Mouse (Mus musculus) neural tube, embryonic 14.5 days (tissue): ENCODE measurements at regions not wholly inside any gene's neighbourhood (a gene's known extent, or its start where the extent isn't known, plus 50 kb on each side); places are given as distances from the start of the nearest gene placed in this dataset.
A peak's percentile ranks its signal among the peaks of the same experiment; 100 is the strongest.

Experiments
- ATAC-seq: fragments of 200-750 bp; cut with Nextera tagmentation; 2 replicates; pipeline ENCODE4 v1.8.0; 2017; ENCODE audit warnings: low read depth, mild to moderate bottlenecking, moderate TSS enrichment, moderate library complexity
- H3K27ac ChIP-seq: fragments of 300-500 bp; sonication (generic); 2 replicates; pipeline ENCODE4 v1.5.1; 2014; ENCODE audit warnings: low read depth, mild to moderate bottlenecking, control low read depth, low read length, moderate library complexity, mixed read lengths
- H3K27me3 ChIP-seq: fragments of 300-500 bp; sonication (generic); 2 replicates; pipeline ENCODE4 v1.6.1; 2014; ENCODE audit warnings: low read length; ENCODE audit not compliant: control insufficient read depth, insufficient read depth
- H3K36me3 ChIP-seq: fragments of 300-500 bp; sonication (generic); 2 replicates; pipeline ENCODE4 v1.6.1; 2014; ENCODE audit warnings: low read length, mixed read lengths; ENCODE audit not compliant: control insufficient read depth, insufficient read depth
- H3K4me1 ChIP-seq: fragments of 300-500 bp; sonication (generic); 2 replicates; pipeline ENCODE4 v1.6.1; 2014; ENCODE audit warnings: low read length; ENCODE audit not compliant: control insufficient read depth, insufficient read depth
- H3K4me2 ChIP-seq: fragments of 300-500 bp; sonication (generic); 2 replicates; pipeline ENCODE4 v1.6.1; 2014; ENCODE audit warnings: mild to moderate bottlenecking, low read depth, low read length, control low read depth
- H3K4me3 ChIP-seq: fragments of 300-500 bp; sonication (generic); 2 replicates; pipeline ENCODE4 v1.5.1; 2014; ENCODE audit warnings: low read depth, low read length, control low read depth, mixed read lengths
- H3K9ac ChIP-seq: fragments of 300-500 bp; sonication (generic); replicated peaks from 2 replicates; pipeline ENCODE4 v1.6.1; 2014; ENCODE audit warnings: low read depth, mild to moderate bottlenecking, control low read depth, low read length, mixed read lengths
- H3K9me3 ChIP-seq: fragments of 300-500 bp; sonication (generic); 2 replicates; pipeline ENCODE4 v1.6.1; 2016; ENCODE audit warnings: low read length; ENCODE audit not compliant: control insufficient read depth
- WGBS: fragments of 180-500 bp; shearing (Covaris S2); extraction: QIAGEN DNeasy Blood & Tissue Kit; methylation state at CpG from one replicate; pipeline ENCODE4 v1.1.7; 2014; 5-methylcytosine and 5-hydroxymethylcytosine counted together

DNA sequence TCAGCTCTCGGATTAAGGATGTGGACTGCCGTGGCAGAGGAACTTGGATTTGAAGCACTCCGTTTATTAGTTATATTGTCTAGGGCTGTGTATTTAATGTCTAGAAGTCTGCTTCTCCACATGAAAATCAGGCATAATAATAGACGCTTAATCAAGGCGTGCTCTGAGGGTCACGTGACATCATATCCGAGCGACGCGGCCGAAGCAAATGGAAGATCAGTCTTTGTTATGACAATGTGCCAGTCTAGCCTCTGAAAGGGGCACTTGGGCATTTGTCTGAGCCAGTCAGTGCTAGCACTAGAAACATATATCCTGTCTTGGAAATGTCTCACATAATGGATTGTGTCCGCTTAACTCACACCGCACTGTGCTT, 70.5 kb upstream of the Caprin1 start:
- Histone ChIP-seq H3K4me2 (no peak overlapping the region), H3K9me3 (no peaks in the 10 kb centered on the region), H3K27me3 (no peaks in the 10 kb centered on the region), H3K36me3 (no peaks in the 10 kb centered on the region), H3K4me1 (no peaks in the 10 kb centered on the region), H3K9ac (no peak overlapping the region), H3K4me3 (no peak overlapping the region), H3K27ac (no peak overlapping the region)
- 91% methylated on average over 13 of the region's 13 CpGs for WGBS
- ATAC-seq: no peak

DNA sequence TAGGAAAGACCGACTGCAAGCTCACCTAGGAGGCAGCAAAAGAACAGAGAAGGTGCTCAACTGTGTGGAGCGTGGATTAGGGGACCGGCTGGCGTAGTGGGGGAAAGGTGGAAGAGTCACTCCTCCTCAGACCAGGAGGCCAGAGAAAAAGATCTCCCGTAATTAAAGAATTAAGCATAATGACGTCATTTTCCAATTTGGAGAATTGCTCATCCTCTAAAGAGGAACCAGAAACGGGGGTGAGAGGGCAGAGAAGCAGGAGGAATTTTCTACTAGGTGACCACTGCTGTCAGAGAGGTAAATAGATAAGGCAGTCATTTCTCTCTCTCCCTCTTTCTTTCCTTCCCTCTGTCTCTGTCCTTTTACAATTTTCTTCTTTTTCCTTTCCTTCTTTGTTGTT, 71.2 kb upstream of the Caprin1 start:
- Histone ChIP-seq H3K36me3 (no peaks in the 10 kb centered on the region), H3K27me3 (no peaks in the 10 kb centered on the region), H3K4me1 (no peaks in the 10 kb centered on the region), H3K9me3 (no peaks in the 10 kb centered on the region), H3K27ac (no peak overlapping the region), H3K4me3 (no peak overlapping the region), H3K4me2 (no peak overlapping the region), H3K9ac (no peak overlapping the region)
- 69% methylated on average over 7 of the region's 7 CpGs for WGBS
- ATAC-seq: no peak

DNA sequence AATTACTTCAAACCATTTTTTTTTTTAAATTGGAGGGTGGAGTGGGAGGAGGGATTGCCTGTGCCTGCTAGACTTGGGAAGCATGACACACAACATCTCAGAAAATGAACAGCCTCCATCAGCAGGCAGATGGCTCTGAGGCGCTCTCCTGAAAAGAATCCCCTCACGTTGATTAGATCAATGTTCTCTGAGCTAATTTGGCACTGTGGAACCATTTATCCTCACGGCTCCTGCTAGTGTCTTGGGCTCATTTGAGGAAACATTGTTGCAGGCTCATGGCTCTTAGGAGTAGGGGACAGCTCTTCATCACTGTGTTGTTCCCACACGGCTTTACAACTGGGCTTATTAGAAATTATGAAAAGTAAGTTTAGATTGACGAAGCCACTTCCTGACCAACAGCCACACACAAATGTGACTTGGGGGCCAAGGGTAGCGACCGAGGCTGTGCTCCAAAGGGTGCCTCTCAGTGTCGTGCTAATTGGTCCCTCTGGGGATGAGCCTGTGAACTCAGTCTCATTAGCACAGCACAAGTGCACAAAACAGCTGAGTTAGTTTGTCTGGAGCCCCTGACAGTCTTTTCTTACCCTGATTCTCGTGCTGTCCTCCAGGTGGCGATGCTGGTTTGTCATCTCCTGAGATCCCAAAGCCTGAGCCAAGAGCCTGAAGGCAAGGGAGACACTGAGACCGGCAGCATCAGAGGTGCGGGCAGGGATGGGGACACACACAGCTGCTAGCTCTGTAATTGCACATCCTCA, 74.2 kb upstream of the Caprin1 start:
- Histone ChIP-seq H3K4me2 (no peak overlapping the region), H3K9ac (no peak overlapping the region), H3K27ac (no peak overlapping the region), H3K9me3 (no peaks in the 10 kb centered on the region), H3K4me1 (no peaks in the 10 kb centered on the region), H3K4me3 (no peak overlapping the region), H3K36me3 (no peaks in the 10 kb centered on the region), H3K27me3 (no peaks in the 10 kb centered on the region)
- peak; percentile 91 for ATAC-seq
- 19% methylated on average over 12 of the region's 12 CpGs for WGBS

DNA sequence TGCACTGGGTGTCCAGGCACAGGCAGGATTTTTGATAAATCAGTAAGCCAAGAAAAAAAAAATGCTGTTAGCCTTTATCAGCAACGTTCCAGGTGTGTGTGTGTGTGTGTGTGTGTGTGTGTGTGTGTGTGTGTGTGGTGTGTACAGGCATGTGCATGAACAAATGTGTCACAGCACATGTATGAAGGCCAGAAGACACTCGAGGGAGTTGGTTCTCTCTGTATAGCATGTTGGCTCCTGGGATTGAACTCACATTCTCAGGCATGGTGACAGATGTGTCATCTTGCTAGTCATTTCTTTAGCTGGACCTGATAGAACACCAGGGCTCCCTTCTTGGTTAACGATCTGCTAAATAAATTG, 74.8 kb upstream of the Caprin1 start:
- peak; percentile 28; the same call in 1 of the 2 replicates for ATAC-seq
- no peak overlapping the region for H3K4me3 ChIP-seq
- no peak overlapping the region for H3K4me2 ChIP-seq
- WGBS: 50% methylated on average over 3 of the region's 3 CpGs
- no peaks in the 10 kb centered on the region for H3K36me3 ChIP-seq
- no peak overlapping the region for H3K27ac ChIP-seq
- no peak overlapping the region for H3K9ac ChIP-seq
- no peaks in the 10 kb centered on the region for H3K9me3 ChIP-seq
- H3K4me1 ChIP-seq: no peaks in the 10 kb centered on the region
- H3K27me3 ChIP-seq: no peaks in the 10 kb centered on the region

DNA sequence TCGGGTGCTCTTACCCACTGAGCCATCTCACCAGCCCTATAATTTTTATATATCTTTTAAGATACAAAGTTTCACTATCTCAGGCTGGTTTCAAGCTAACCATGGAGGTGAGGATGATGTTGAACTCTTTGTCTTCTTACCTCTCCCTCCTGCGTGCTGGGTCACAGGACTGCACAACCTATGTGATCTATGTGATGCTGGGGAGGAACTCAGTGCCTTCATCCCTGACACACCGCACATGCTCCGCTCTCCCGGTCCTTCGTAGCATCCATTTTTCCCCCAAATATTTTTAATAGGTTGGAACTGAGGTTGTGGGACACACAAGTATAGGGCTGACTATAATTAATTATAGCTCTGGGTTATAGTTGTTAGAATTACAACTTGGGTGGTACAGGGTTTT, 75.9 kb upstream of the Caprin1 start:
- no peak overlapping the region for H3K4me3 ChIP-seq
- whole genome bisulfite sequencing: 88% methylated on average over 6 of the region's 6 CpGs

GRCm38 (mm10) chr2:103874466-103874865, 77.0 kb upstream of the Caprin1 start:
- Histone ChIP-seq H3K4me3 (no peak overlapping the region), H3K4me1 (no peaks in the 10 kb centered on the region), H3K27ac (no peak overlapping the region), H3K4me2 (no peak overlapping the region), H3K27me3 (no peaks in the 10 kb centered on the region), H3K9me3 (no peaks in the 10 kb centered on the region), H3K9ac (no peak overlapping the region), H3K36me3 (no peaks in the 10 kb centered on the region)
- ATAC-seq: no peak
- WGBS: 63% methylated on average over 3 of the region's 3 CpGs

More for the DNA sequence above, 75.9 kb upstream of the Caprin1 start:
- Histone ChIP-seq H3K36me3 (no peaks in the 10 kb centered on the region), H3K27me3 (no peaks in the 10 kb centered on the region), H3K4me2 (no peak overlapping the region), H3K9me3 (no peaks in the 10 kb centered on the region), H3K9ac (no peak overlapping the region), H3K4me1 (no peaks in the 10 kb centered on the region), H3K27ac (no peak overlapping the region)
- no peak for ATAC-seq

GRCm38 (mm10) chr2:103875754-103876153, 78.3 kb upstream of the Caprin1 start:
- 85% methylated on average over 8 of the region's 8 CpGs for whole genome bisulfite sequencing
- no peak overlapping the region for H3K9ac ChIP-seq
- no peaks in the 10 kb centered on the region for H3K36me3 ChIP-seq
- no peak overlapping the region for H3K4me2 ChIP-seq
- ATAC-seq: no peak
- no peak overlapping the region for H3K4me3 ChIP-seq
- no peaks in the 10 kb centered on the region for H3K27me3 ChIP-seq
- no peaks in the 10 kb centered on the region for H3K9me3 ChIP-seq
- H3K27ac ChIP-seq: no peak overlapping the region
- no peaks in the 10 kb centered on the region for H3K4me1 ChIP-seq

GRCm38 (mm10) chr2:103876236-103876635, 78.8 kb upstream of the Caprin1 start:
- ATAC-seq: no peak
- Histone ChIP-seq H3K4me2 (no peak overlapping the region), H3K36me3 (no peaks in the 10 kb centered on the region), H3K27me3 (no peaks in the 10 kb centered on the region), H3K27ac (no peak overlapping the region), H3K4me1 (peaks cover 4% of the 10 kb centered on the region), H3K9me3 (no peaks in the 10 kb centered on the region), H3K4me3 (no peak overlapping the region), H3K9ac (no peak overlapping the region)
- WGBS: 95% methylated on average over 2 of the region's 2 CpGs

DNA sequence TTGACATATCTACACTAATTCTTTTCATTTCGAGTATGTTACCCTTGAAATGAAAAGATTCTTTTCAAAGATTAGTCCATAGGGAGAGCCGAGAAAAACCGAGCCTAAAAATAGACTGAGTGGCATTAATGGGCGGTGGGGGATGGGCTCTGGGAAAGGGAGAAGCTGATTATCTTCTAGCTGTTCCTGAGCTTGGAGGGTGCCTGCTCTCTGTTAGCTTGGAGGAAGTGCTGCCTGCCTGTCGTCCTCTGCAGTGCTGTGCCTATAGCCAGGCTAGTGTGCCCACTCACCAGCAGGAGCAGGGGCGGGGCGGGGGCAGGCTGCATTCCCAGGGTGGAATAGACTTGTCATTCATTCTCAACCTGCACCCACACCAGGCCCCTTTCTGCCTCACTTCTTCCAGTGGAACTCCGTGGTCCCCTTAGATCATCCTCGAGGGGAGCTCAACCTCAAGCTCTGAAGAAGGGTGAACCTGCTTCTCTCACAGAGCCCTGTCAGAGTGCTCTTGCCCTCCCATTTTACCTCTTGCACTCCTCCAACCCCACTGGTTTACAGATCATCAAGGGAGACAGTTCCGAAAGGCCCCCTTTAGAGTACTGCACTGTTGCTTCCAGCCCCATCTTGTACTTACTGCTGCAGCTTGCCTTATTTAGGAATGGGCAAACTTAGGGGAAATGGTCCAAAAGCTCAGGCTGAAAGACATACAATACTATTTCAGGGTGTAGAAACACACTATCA, 76.6 kb upstream of the Lmo2 start:
- Histone ChIP-seq H3K27me3 (no peaks in the 10 kb centered on the region), H3K4me1 (peaks cover 6% of the 10 kb centered on the region), H3K36me3 (no peaks in the 10 kb centered on the region), H3K9ac (no peak overlapping the region), H3K4me3 (no peak overlapping the region), H3K4me2 (no peak overlapping the region), H3K9me3 (no peaks in the 10 kb centered on the region), H3K27ac (no peak overlapping the region)
- 35% methylated on average over 10 of the region's 10 CpGs for WGBS
- ATAC-seq: peak; percentile 81
